Mouse (Mus musculus) bone marrow macrophage, adult 2 months (primary cell): ENCODE data around the gene Olfml3. TPM values are rescaled to one million over a fixed set of nuclear protein-coding genes. Genes with fewer than 3 reads are reported as not detected.

Experiments used
- H3K27ac ChIP-seq: 2 replicates; pipeline ENCODE4 v1.5.1; 2012; ENCODE audit warnings: low read depth, low read length; ENCODE audit not compliant: insufficient read depth
- H3K4me1 ChIP-seq: 2 replicates; pipeline ENCODE4 v1.6.1; 2012; ENCODE audit warnings: low read length; ENCODE audit not compliant: control insufficient read depth, insufficient read depth
- H3K4me3 ChIP-seq: 2 replicates; pipeline ENCODE4 v1.5.1; 2012; ENCODE audit warnings: mild to moderate bottlenecking, low read length, moderate library complexity; ENCODE audit not compliant: insufficient read depth
- CTCF ChIP-seq: IDR thresholded peaks from 2 replicates; pipeline ENCODE4 v1.5.1; 2012; ENCODE audit warnings: low read depth, mild to moderate bottlenecking, low read length, moderate library complexity
- POLR2A ChIP-seq: IDR thresholded peaks from 2 replicates; pipeline ENCODE4 v1.6.1; 2012; ENCODE audit warnings: mild to moderate bottlenecking, low read depth, low read length, borderline replicate concordance
- polyA plus RNA-seq: library from polyadenylated mRNA; stranded (reverse); fragments of >200 nt; gene quantifications from 2 replicates; pipeline ENCODE4 v1.2.4, GENCODE M21; 2012; ENCODE audit not compliant: missing spikeins, insufficient read depth, insufficient read length

Olfml3 gene
- polyA plus RNA-seq, 1 experiment: 7.6 TPM

GRCm38 (mm10) chr3:103743208-103743607 lies 5.4 kb upstream of the Olfml3 start:
- Histone ChIP-seq H3K4me3 (no peak overlapping the region), H3K4me1 (peaks cover 11% of the 10 kb centered on the region), H3K27ac (no peak overlapping the region)
- TF ChIP-seq POLR2A (no peak), CTCF (no peak)

DNA sequence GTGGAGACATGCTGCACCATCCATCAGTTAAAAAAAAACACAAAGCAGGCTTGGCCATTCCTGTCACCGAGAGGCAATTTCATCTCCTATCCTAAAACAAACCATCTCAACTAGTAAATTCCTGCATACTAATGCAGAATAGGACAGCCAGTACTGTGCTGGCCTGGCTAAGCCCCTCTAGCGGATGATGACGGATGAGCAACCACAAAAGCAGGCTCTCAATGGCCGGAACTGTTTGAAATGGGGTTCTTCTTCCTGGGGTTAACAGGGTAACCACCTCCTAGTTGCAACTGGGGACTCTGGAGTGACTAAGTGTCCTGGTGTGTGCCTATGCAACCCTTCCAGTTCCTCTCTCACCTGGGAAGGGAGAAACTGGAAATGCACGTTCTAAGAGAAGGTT lies 2.5 kb upstream of the Olfml3 start:
- no peak overlapping the region for H3K4me3 ChIP-seq
- no peak for TF ChIP-seq CTCF
- TF ChIP-seq POLR2A: no peak
- peaks cover 19% of the 10 kb centered on the region for H3K4me1 ChIP-seq
- no peak overlapping the region for H3K27ac ChIP-seq

GRCm38 (mm10) chr3:103739329-103739728 lies 1.5 kb upstream of the Olfml3 start, which contains the start of gene Gm10964:
Gene Gm10964 (plus strand): TSS chr3:103739366.
- Histone ChIP-seq H3K4me1 (peaks cover 18% of the 10 kb centered on the region), H3K27ac (no peak within 1 kb of the TSS), H3K4me3 (no peak within 1 kb of the TSS)
- TF ChIP-seq POLR2A: no peak
- no peak for TF ChIP-seq CTCF

DNA sequence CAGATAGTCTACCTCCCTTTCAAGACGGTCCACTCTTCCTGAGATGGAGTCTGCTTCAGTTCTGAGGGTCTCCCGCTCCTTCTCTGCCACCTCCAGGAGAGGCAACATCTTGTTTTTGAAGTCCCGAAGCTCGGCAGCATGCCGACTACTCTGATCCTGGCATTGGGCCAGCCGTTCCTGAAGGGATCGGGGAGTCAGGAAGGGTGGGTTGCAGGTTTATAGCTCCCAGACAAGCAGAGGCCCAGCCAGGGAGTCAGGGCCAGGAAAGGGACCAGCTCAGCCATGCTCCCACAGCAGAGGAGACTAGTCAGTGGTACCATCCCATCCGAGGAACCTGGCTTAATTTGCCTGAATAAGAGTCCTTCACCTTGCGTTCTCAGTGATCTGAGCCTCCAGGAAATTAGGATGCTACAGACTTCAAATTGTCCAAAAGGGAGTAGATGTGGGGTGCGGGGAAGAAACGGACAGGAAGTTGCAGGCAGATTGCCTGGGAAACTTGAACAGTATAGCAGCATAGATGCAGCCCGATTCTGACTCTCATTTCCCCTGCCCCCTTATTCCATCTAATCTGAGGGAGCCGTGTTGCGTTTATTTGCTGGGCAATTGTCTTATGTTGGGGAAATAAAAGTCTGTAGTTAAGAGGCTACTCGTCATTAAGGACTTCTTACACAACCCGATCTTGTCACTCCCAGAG lies 593 bp downstream of the Olfml3 start:
- no peak overlapping the region for H3K4me3 ChIP-seq
- H3K27ac ChIP-seq: no peak overlapping the region
- H3K4me1 ChIP-seq: peaks cover 21% of the 10 kb centered on the region
- no peak for TF ChIP-seq POLR2A
- TF ChIP-seq CTCF: no peak

DNA sequence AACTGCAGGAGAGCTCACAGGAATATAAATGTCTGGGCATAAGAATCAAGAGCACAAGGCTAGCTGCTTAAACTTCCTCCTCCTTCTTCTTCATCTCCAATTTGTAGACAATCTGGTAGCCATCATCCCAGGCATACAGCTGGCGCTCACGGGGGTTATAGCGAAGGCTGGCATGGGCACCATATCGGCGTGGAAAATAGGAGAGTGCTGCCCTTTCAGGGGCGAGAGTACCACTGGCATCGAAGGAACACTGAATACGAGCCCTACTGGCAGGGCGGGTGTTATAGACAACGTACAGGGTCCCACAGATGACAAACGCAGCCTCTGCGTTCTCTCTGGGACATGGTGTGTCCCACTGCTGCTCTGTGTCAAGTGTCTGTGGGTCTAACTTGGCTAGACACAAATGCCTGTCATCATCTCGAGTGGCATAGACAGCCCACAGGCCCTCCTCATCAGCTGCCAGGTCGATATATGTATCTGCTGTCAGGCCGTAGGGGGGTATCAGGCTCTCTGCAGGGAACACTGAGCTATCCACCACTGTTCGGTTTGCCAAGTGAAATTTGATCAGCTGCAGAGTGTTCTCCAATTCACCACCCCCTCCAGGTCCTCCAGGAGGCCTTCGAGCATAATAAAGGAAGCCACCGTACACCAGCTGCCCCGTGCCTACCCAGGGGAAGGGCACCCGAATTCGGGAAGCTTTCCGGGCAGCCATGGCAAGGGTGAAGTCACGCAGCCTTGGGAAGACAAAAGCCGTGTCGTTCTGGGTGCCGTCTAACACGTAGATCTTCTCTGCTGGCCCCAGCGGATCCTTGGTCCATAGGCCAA lies 1.8 kb downstream of the Olfml3 start:
- H3K4me3 ChIP-seq: no peak overlapping the region
- no peak overlapping the region for H3K27ac ChIP-seq
- peaks cover 21% of the 10 kb centered on the region for H3K4me1 ChIP-seq
- TF ChIP-seq CTCF: no peak
- no peak for TF ChIP-seq POLR2A

DNA sequence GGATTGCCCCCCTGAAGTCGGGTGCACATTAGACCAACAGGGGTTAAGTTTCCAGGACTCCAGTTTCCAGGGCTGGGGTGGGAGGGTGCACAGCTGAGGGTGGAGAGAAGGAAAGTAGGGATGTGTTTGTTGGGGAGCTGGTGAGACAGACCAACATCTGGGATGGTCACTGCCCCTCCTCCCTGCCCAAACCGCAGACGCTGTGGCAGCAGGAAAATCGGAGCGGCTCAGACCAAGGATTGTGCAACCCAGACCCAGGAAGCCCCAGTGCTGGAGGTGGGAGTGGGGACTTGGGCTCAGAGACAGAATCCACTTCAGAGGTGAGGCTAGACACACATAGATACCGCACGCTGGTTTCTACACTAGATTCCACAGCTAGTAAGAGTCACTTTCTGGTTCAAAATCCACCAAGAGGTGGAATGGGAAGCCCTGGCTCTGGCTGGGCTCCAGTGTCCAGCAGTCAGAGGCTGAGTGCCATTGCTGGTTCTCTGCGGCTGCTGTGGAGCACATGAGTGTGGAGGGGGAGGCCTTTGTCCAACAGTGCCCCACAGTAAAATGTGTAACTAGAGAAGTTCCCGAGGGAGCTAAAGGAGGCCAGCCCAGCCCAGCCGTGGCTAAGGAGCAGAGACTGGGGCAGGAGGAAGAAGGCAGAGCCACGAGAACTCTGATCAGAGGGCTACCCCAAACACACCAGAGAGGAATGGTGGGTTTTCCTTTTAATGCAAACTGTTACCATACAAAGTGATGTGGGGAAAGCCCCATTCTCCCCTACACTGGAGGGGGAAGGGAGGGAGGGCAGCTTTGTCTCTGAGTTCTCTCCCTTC lies 2.9 kb downstream of the Olfml3 start:
- H3K4me3 ChIP-seq: peak overlapping the region; percentile 3; the same call in 1 of the 2 replicates
- peak overlapping the region; percentile 49 for H3K27ac ChIP-seq
- peaks cover 23% of the 10 kb centered on the region for H3K4me1 ChIP-seq
- TF ChIP-seq CTCF: no peak
- no peak for TF ChIP-seq POLR2A

- TF ChIP-seq POLR2A (no peak), CTCF (no peak)
- H3K4me3 ChIP-seq: no peak overlapping the region
- H3K4me1 ChIP-seq: peaks cover 26% of the 10 kb centered on the region
- H3K27ac ChIP-seq: no peak overlapping the region
Measured at GRCm38 (mm10) chr3:103733799-103734695, 3.8 kb downstream of the Olfml3 start.

DNA sequence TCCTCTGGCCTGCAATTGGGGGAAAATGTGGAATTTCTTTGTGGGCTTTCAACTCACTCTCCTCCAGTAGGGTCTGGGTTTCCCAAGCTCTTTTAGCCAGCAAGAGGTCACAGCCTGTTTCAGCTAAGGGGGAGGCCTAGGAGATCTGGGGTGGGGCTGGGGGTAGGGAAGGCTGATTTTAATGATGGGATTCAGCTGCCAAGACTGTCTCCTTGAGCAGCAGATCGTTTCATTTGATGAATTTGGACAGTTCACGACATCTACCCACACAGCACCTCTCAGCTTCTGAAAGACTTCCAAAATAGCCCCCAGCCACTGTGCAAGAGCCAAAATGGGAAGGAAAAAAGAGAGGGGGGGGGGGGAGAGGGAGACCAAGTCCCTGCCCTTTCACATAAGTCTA lies 4.6 kb downstream of the Olfml3 start:
- Histone ChIP-seq H3K4me1 (peaks cover 30% of the 10 kb centered on the region), H3K4me3 (no peak overlapping the region), H3K27ac (no peak overlapping the region)
- TF ChIP-seq POLR2A: no peak
- TF ChIP-seq CTCF: no peak

- Histone ChIP-seq H3K4me3 (no peak overlapping the region), H3K27ac (no peak overlapping the region), H3K4me1 (peaks cover 34% of the 10 kb centered on the region)
- no peak for TF ChIP-seq CTCF
- no peak for TF ChIP-seq POLR2A
Measured at GRCm38 (mm10) chr3:103732116-103732515, 5.7 kb downstream of the Olfml3 start.
